Mouse (Mus musculus): ENCODE results near the gene Stag2. TPM values are rescaled to one million over a fixed set of nuclear protein-coding genes. Genes with fewer than 3 reads are reported as not detected.

Gene Stag2
- 14.2 and 16.9 TPM in 2 replicates for polyA plus RNA-seq (2015; fragmentation: Nextera tagmentation; extraction: Ambion mirVana)

DNA sequence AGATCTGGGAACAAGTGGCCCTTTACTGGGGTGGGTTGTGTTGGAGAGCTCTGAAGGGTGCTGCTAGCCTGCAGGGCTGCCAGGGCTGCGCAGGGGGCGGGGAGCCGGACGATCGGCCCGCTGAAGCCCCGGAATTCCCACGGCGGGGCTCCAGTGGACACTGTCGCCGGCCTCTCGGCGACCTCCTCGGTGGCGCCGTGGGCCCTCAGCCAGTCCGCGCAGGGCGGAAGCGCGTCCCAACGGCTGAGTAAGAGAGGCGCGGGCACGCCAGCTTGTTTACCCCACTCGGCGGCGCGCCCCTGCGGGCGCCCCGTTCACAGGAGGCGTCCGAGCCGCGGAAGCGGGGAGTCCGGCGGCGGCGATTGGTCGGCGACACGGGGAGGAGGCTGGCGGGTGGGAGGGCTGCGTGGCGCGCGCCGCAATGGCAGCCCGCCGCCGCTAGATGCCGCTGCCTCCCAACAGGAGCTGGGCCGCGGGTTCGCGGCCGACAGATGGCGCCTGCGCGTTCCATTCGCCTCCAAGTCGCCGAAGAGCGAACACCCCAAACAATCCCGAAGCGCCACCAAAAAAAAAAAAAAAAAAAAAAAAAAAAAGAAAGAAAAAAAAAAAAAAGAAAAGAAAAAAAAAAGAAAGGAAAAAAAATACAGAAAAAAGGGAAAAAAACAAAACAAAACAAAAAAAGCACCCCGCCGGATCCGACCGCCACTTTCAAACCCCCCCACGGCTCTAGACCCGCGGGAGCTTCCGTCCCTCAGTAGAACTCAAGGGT, at the start of gene Stag2:
Gene Stag2 (plus strand): TSS at position 530 of the 769 bp plus-strand sequence.
- Histone ChIP-seq H3K9ac (replicated peaks) (peak within 1 kb of the TSS; percentile 98), H3K4me3 (ENCODE audit: low read depth, low read length) (peak within 1 kb of the TSS; percentile 77), H3K27ac (ENCODE audit: low read depth) (peak within 1 kb of the TSS; percentile 100), H3K27me3 (ENCODE audit: insufficient read depth, low read length) (no peaks in the 10 kb centered on the region), H3K36me3 (replicated peaks; ENCODE audit: insufficient read depth, low read length) (no peaks in the 10 kb centered on the region), H3K4me1 (ENCODE audit: insufficient read depth) (peaks cover 7% of the 10 kb centered on the region; the same call in 1 of the 2 replicates), H3K9me3 (ENCODE audit: low read length) (no peaks in the 10 kb centered on the region), H3K4me2 (ENCODE audit: low read depth, low read length) (peak within 1 kb of the TSS; percentile 70)
- WGBS (ENCODE audit: insufficient replicate concordance): 15% methylated on average over 38 of the region's 76 CpGs
- TF ChIP-seq CTCF (IDR thresholded peaks at IDR 0.05; ENCODE audit: low read depth): peak; percentile 86
- TF ChIP-seq EP300 (IDR thresholded peaks at IDR 0.05; ENCODE audit: low read depth): no peak
- peak; percentile 78 for ATAC-seq
- DNase-seq: peak; percentile 92

DNA sequence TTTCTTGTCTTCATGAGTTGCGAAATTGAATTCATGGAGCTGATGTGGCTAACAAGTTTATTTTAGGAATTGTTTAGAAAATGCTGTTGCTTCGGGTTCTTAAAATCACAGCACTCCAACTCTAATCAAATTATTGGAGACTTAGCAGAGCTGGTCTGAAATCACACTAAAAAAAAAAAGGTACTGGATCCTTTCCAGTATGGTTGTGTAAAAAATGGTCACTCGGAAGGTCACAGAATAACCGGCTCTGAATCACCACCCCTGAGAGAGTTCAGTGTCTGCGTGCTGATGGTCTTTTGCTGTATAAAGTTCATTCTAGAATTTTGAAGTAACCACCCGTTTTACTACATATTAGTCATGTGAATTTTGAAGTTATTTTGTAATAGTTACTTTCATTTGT, 42.0 kb upstream of the Stag2 start:
- H3K27me3 ChIP-seq (ENCODE audit: insufficient read depth, low read length): no peaks in the 10 kb centered on the region
- H3K9me3 ChIP-seq (ENCODE audit: low read length): no peaks in the 10 kb centered on the region
- H3K4me2 ChIP-seq (ENCODE audit: low read depth, low read length): no peak overlapping the region
- H3K4me1 ChIP-seq (ENCODE audit: insufficient read depth): no peaks in the 10 kb centered on the region
- H3K4me3 ChIP-seq (ENCODE audit: low read depth, low read length): no peak overlapping the region
- 65% methylated on average over 6 of the region's 6 CpGs for WGBS (ENCODE audit: insufficient replicate concordance)
- peak; percentile 27; the same call in 1 of the 2 replicates for TF ChIP-seq EP300 (IDR thresholded peaks at IDR 0.05; ENCODE audit: low read depth)
- no peak for TF ChIP-seq CTCF (IDR thresholded peaks at IDR 0.05; ENCODE audit: low read depth)
- peaks cover 21% of the 10 kb centered on the region for H3K36me3 ChIP-seq (replicated peaks; ENCODE audit: insufficient read depth, low read length)
- H3K27ac ChIP-seq (ENCODE audit: low read depth): peak overlapping the region; percentile 66; the same call in 1 of the 2 replicates
- peak; percentile 74 for ATAC-seq
- no peak overlapping the region for H3K9ac ChIP-seq (replicated peaks)
- no peak for DNase-seq

- Histone ChIP-seq H3K27ac (ENCODE audit: low read depth) (peak overlapping the region; percentile 79), H3K4me3 (ENCODE audit: low read depth, low read length) (no peak overlapping the region), H3K36me3 (replicated peaks; ENCODE audit: insufficient read depth, low read length) (peaks cover 9% of the 10 kb centered on the region; the same call in 1 of the 2 replicates), H3K4me1 (ENCODE audit: insufficient read depth) (no peaks in the 10 kb centered on the region), H3K9ac (replicated peaks) (no peak overlapping the region), H3K4me2 (ENCODE audit: low read depth, low read length) (no peak overlapping the region), H3K27me3 (ENCODE audit: insufficient read depth, low read length) (no peaks in the 10 kb centered on the region), H3K9me3 (ENCODE audit: low read length) (no peaks in the 10 kb centered on the region)
- ATAC-seq (peak; percentile 60), DNase-seq (no peak)
- 48% methylated on average over 1 of the region's 1 CpGs for WGBS (ENCODE audit: insufficient replicate concordance)
- TF ChIP-seq EP300 (IDR thresholded peaks at IDR 0.05; ENCODE audit: low read depth) (no peak), CTCF (IDR thresholded peaks at IDR 0.05; ENCODE audit: low read depth) (no peak)
Observed at GRCm38 (mm10) chrX:42110585-42110984, 38.5 kb upstream of the Stag2 start.

DNA sequence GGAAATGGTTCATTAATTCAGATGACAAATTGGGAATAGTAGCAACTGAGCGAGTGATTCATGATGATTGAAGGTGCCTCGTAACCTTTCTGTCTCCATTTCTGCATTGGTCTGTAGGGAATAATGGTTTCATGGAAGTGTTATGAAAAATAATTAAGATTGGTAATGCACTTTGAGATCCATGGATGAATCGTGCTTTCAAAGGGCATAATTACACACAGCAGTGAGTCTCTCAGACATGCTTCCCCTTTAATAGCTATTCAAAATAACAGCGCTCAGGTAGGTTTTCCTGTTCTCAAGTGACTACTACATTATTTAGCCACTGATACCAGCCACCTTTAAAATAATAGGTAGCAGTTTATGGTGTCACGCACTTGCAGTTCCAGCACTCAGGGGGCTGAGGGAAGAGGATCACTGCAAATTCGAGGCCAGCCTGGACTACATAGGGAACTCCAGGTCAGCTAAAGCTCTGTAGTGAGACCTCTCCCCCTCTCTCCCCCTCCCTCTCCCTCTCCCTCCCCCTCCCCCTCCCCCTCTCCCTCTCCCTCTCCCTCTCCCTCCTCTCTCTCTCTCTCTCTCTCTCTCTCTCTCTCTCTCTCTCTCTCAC, 29.6 kb upstream of the Stag2 start:
- no peak for DNase-seq
- no peak for ATAC-seq
- Histone ChIP-seq H3K27me3 (ENCODE audit: insufficient read depth, low read length) (no peaks in the 10 kb centered on the region), H3K4me2 (ENCODE audit: low read depth, low read length) (no peak overlapping the region), H3K9ac (replicated peaks) (no peak overlapping the region), H3K27ac (ENCODE audit: low read depth) (no peak overlapping the region), H3K36me3 (replicated peaks; ENCODE audit: insufficient read depth, low read length) (no peaks in the 10 kb centered on the region), H3K4me1 (ENCODE audit: insufficient read depth) (no peaks in the 10 kb centered on the region), H3K4me3 (ENCODE audit: low read depth, low read length) (no peak overlapping the region), H3K9me3 (ENCODE audit: low read length) (no peaks in the 10 kb centered on the region)
- WGBS (ENCODE audit: insufficient replicate concordance): 78% methylated on average over 6 of the region's 6 CpGs
- TF ChIP-seq CTCF (IDR thresholded peaks at IDR 0.05; ENCODE audit: low read depth): no peak
- TF ChIP-seq EP300 (IDR thresholded peaks at IDR 0.05; ENCODE audit: low read depth): no peak

DNA sequence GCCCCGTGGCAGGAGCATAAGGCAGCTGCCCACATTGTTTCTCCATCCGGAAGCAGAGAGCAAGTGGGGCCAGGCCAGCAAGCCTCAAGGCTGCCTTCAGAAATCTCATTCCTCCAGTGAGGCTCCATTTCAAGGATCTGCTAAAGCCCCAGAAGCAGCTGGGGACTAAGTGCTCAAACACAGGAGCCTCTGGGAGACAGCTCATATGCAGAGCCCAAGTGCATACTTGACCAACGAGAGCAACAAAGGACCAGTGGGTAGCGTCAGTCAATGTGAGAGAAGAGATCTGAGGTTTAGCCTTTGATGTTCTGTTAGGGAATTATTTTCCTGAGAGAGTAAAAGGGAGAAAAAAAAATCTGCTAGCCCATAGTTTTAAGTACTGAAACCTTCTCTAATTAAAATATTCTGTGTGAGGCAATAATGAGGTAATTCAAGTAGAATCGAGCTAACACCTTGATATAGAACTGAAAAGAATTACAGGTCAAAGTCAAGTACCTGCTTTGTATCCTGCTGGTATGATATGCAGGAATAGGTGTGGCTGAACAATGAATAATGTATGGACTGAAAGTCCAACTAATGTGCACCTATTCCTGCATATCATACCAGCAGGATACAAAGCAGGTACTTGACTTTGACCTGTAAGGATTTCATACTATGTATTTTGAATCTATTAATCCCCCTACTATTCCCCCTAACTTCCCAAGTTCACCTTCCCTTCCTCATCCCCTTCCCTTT, 24.0 kb upstream of the Stag2 start:
- 72% methylated on average over 5 of the region's 5 CpGs for WGBS (ENCODE audit: insufficient replicate concordance)
- Histone ChIP-seq H3K4me3 (ENCODE audit: low read depth, low read length) (no peak overlapping the region), H3K27ac (ENCODE audit: low read depth) (no peak overlapping the region), H3K36me3 (replicated peaks; ENCODE audit: insufficient read depth, low read length) (no peaks in the 10 kb centered on the region), H3K4me1 (ENCODE audit: insufficient read depth) (no peaks in the 10 kb centered on the region), H3K9ac (replicated peaks) (no peak overlapping the region), H3K4me2 (ENCODE audit: low read depth, low read length) (no peak overlapping the region), H3K27me3 (ENCODE audit: insufficient read depth, low read length) (no peaks in the 10 kb centered on the region), H3K9me3 (ENCODE audit: low read length) (no peaks in the 10 kb centered on the region; the same call in 1 of the 2 replicates)
- TF ChIP-seq EP300 (IDR thresholded peaks at IDR 0.05; ENCODE audit: low read depth) (no peak), CTCF (IDR thresholded peaks at IDR 0.05; ENCODE audit: low read depth) (no peak)
- DNase-seq: no peak
- ATAC-seq: no peak

GRCm38 (mm10) chrX:42139882-42140281, 9.2 kb upstream of the Stag2 start:
- 53% methylated on average over 9 of the region's 9 CpGs for WGBS (ENCODE audit: insufficient replicate concordance)
- H3K27me3 ChIP-seq (ENCODE audit: insufficient read depth, low read length): no peaks in the 10 kb centered on the region
- H3K4me1 ChIP-seq (ENCODE audit: insufficient read depth): no peaks in the 10 kb centered on the region
- no peak for DNase-seq
- TF ChIP-seq CTCF (IDR thresholded peaks at IDR 0.05; ENCODE audit: low read depth): no peak
- TF ChIP-seq EP300 (IDR thresholded peaks at IDR 0.05; ENCODE audit: low read depth): no peak
- H3K9me3 ChIP-seq (ENCODE audit: low read length): no peaks in the 10 kb centered on the region
- H3K4me2 ChIP-seq (ENCODE audit: low read depth, low read length): no peak overlapping the region
- no peaks in the 10 kb centered on the region for H3K36me3 ChIP-seq (replicated peaks; ENCODE audit: insufficient read depth, low read length)
- H3K4me3 ChIP-seq (ENCODE audit: low read depth, low read length): no peak overlapping the region
- no peak overlapping the region for H3K27ac ChIP-seq (ENCODE audit: low read depth)
- no peak for ATAC-seq
- H3K9ac ChIP-seq (replicated peaks): no peak overlapping the region
